Mouse (Mus musculus): Measurements from ENCODE around the gene Stim1.

- TF ChIP-seq POLR2A (IDR thresholded peaks at IDR 0.05; ENCODE audit: insufficient read depth, low read depth, low read length) (no peak), CTCF (IDR thresholded peaks at IDR 0.05; ENCODE audit: insufficient read depth, low read depth, low read length) (no peak)
Observed at GRCm38 (mm10) chr7:102289466-102289865, 21.9 kb downstream of the Stim1 start.

Measured in olfactory bulb, adult 2 months (tissue).